Mouse (Mus musculus): ENCODE results near the gene Bbx. TPM values are rescaled to one million over a fixed set of nuclear protein-coding genes. Genes with fewer than 3 reads are reported as not detected.

Bbx gene
- polyA plus RNA-seq, 1 experiment: 10.4 TPM

GRCm38 (mm10) chr16:50373685-50374084 lies 58.5 kb downstream of the Bbx start:
- TF ChIP-seq CTCF (IDR thresholded peaks at IDR 0.05; ENCODE audit: extremely low read depth, insufficient read depth, low read length): no peak
- no peak for TF ChIP-seq POLR2A (IDR thresholded peaks at IDR 0.05; ENCODE audit: extremely low read depth, insufficient read depth, low read length)
- H3K4me1 ChIP-seq (ENCODE audit: control insufficient read depth, insufficient read depth, low read length): no peaks in the 10 kb centered on the region
- H3K4me3 ChIP-seq (ENCODE audit: insufficient read depth, low read length): no peak overlapping the region
- H3K27ac ChIP-seq (ENCODE audit: insufficient read depth, low read length): no peak overlapping the region

- Histone ChIP-seq H3K4me3 (ENCODE audit: insufficient read depth, low read length) (no peak overlapping the region), H3K27ac (ENCODE audit: insufficient read depth, low read length) (no peak overlapping the region), H3K4me1 (ENCODE audit: control insufficient read depth, insufficient read depth, low read length) (no peaks in the 10 kb centered on the region)
- TF ChIP-seq POLR2A (IDR thresholded peaks at IDR 0.05; ENCODE audit: extremely low read depth, insufficient read depth, low read length) (no peak), CTCF (IDR thresholded peaks at IDR 0.05; ENCODE audit: extremely low read depth, insufficient read depth, low read length) (no peak)
Measured at GRCm38 (mm10) chr16:50372543-50372942, 59.6 kb downstream of the Bbx start.

GRCm38 (mm10) chr16:50371460-50371859 lies 60.7 kb downstream of the Bbx start:
- Histone ChIP-seq H3K27ac (ENCODE audit: insufficient read depth, low read length) (no peak overlapping the region), H3K4me3 (ENCODE audit: insufficient read depth, low read length) (no peak overlapping the region), H3K4me1 (ENCODE audit: control insufficient read depth, insufficient read depth, low read length) (no peaks in the 10 kb centered on the region)
- no peak for TF ChIP-seq POLR2A (IDR thresholded peaks at IDR 0.05; ENCODE audit: extremely low read depth, insufficient read depth, low read length)
- no peak for TF ChIP-seq CTCF (IDR thresholded peaks at IDR 0.05; ENCODE audit: extremely low read depth, insufficient read depth, low read length)

GRCm38 (mm10) chr16:50370423-50370822 lies 61.8 kb downstream of the Bbx start:
- H3K27ac ChIP-seq (ENCODE audit: insufficient read depth, low read length): no peak overlapping the region
- TF ChIP-seq POLR2A (IDR thresholded peaks at IDR 0.05; ENCODE audit: extremely low read depth, insufficient read depth, low read length) (no peak), CTCF (IDR thresholded peaks at IDR 0.05; ENCODE audit: extremely low read depth, insufficient read depth, low read length) (no peak)
- no peak overlapping the region for H3K4me3 ChIP-seq (ENCODE audit: insufficient read depth, low read length)
- no peaks in the 10 kb centered on the region for H3K4me1 ChIP-seq (ENCODE audit: control insufficient read depth, insufficient read depth, low read length)

GRCm38 (mm10) chr16:50366556-50366955 lies 65.6 kb downstream of the Bbx start:
- TF ChIP-seq POLR2A (IDR thresholded peaks at IDR 0.05; ENCODE audit: extremely low read depth, insufficient read depth, low read length): no peak
- no peak for TF ChIP-seq CTCF (IDR thresholded peaks at IDR 0.05; ENCODE audit: extremely low read depth, insufficient read depth, low read length)
- Histone ChIP-seq H3K4me1 (ENCODE audit: control insufficient read depth, insufficient read depth, low read length) (peaks cover 2% of the 10 kb centered on the region; the same call in 1 of the 2 replicates), H3K4me3 (ENCODE audit: insufficient read depth, low read length) (no peak overlapping the region), H3K27ac (ENCODE audit: insufficient read depth, low read length) (no peak overlapping the region)

- H3K4me3 ChIP-seq (ENCODE audit: insufficient read depth, low read length): peak overlapping the region; percentile 50
- H3K4me1 ChIP-seq (ENCODE audit: control insufficient read depth, insufficient read depth, low read length): peaks cover 2% of the 10 kb centered on the region; the same call in 1 of the 2 replicates
- TF ChIP-seq POLR2A (IDR thresholded peaks at IDR 0.05; ENCODE audit: extremely low read depth, insufficient read depth, low read length): no peak
- no peak for TF ChIP-seq CTCF (IDR thresholded peaks at IDR 0.05; ENCODE audit: extremely low read depth, insufficient read depth, low read length)
- 0 out of 2 replicates have a peak overlapping the region, but pooled peaks have one; percentile 13 for H3K27ac ChIP-seq (ENCODE audit: insufficient read depth, low read length)
Measured at GRCm38 (mm10) chr16:50364189-50365059, 67.8 kb downstream of the Bbx start.

- Histone ChIP-seq H3K4me3 (ENCODE audit: insufficient read depth, low read length) (peak overlapping the region; percentile 50), H3K27ac (ENCODE audit: insufficient read depth, low read length) (0 out of 2 replicates have a peak overlapping the region, but pooled peaks have one; percentile 13), H3K4me1 (ENCODE audit: control insufficient read depth, insufficient read depth, low read length) (peaks cover 2% of the 10 kb centered on the region; the same call in 1 of the 2 replicates)
- TF ChIP-seq POLR2A (IDR thresholded peaks at IDR 0.05; ENCODE audit: extremely low read depth, insufficient read depth, low read length): no peak
- TF ChIP-seq CTCF (IDR thresholded peaks at IDR 0.05; ENCODE audit: extremely low read depth, insufficient read depth, low read length): no peak
Measured at GRCm38 (mm10) chr16:50363443-50364188, 68.6 kb downstream of the Bbx start.

GRCm38 (mm10) chr16:50360631-50361030 lies 71.6 kb downstream of the Bbx start:
- TF ChIP-seq POLR2A (IDR thresholded peaks at IDR 0.05; ENCODE audit: extremely low read depth, insufficient read depth, low read length): no peak
- no peak for TF ChIP-seq CTCF (IDR thresholded peaks at IDR 0.05; ENCODE audit: extremely low read depth, insufficient read depth, low read length)
- H3K4me1 ChIP-seq (ENCODE audit: control insufficient read depth, insufficient read depth, low read length): peaks cover 2% of the 10 kb centered on the region; the same call in 1 of the 2 replicates
- no peak overlapping the region for H3K27ac ChIP-seq (ENCODE audit: insufficient read depth, low read length)
- H3K4me3 ChIP-seq (ENCODE audit: insufficient read depth, low read length): no peak overlapping the region

- TF ChIP-seq POLR2A (IDR thresholded peaks at IDR 0.05; ENCODE audit: extremely low read depth, insufficient read depth, low read length) (no peak), CTCF (IDR thresholded peaks at IDR 0.05; ENCODE audit: extremely low read depth, insufficient read depth, low read length) (no peak)
- Histone ChIP-seq H3K4me1 (ENCODE audit: control insufficient read depth, insufficient read depth, low read length) (no peaks in the 10 kb centered on the region), H3K4me3 (ENCODE audit: insufficient read depth, low read length) (no peak overlapping the region), H3K27ac (ENCODE audit: insufficient read depth, low read length) (no peak overlapping the region)
Measured at GRCm38 (mm10) chr16:50329684-50330083, 102.5 kb downstream of the Bbx start.
